Mouse (Mus musculus) cerebellum, adult (tissue): ENCODE measurements at regions not wholly inside any gene's neighbourhood (a gene's known extent, or its start where the extent isn't known, plus 50 kb on each side); places are given as distances from the start of the nearest gene placed in this dataset.
A peak's percentile ranks its signal among the peaks of the same experiment; 100 is the strongest.

ENCODE experiments used
- ATAC-seq: cut with Nextera tagmentation; 2 replicates; pipeline ENCODE4 v1.9.2; 2017; ENCODE audit warnings: mild to moderate bottlenecking, moderate library complexity, mixed read lengths; ENCODE audit not compliant: insufficient number of reproducible peaks, low FRiP score, low TSS enrichment

GRCm38 (mm10) chr8:44825183-44825757, 110.0 kb upstream of the Fat1 start:
- ATAC-seq, result no peak

GRCm38 (mm10) chr8:44826936-44827335, 108.3 kb upstream of the Fat1 start:
- ATAC-seq, result no peak

GRCm38 (mm10) chr8:44828026-44828425, 107.2 kb upstream of the Fat1 start:
- ATAC-seq, result no peak

GRCm38 (mm10) chr8:44838431-44838830, 96.8 kb upstream of the Fat1 start:
- no peak for ATAC-seq

GRCm38 (mm10) chr8:44839504-44840209, 95.6 kb upstream of the Fat1 start:
- ATAC-seq, result peak; percentile 58; the same call in 1 of the 2 replicates

- ATAC-seq, result no peak
Measured at GRCm38 (mm10) chr8:44840646-44841045, 94.6 kb upstream of the Fat1 start.

- no peak for ATAC-seq
Measured at GRCm38 (mm10) chr8:44844362-44844761, 90.9 kb upstream of the Fat1 start.

- ATAC-seq, result no peak
Measured at GRCm38 (mm10) chr8:44852223-44852622, 83.0 kb upstream of the Fat1 start.

GRCm38 (mm10) chr8:44855115-44855514, 80.1 kb upstream of the Fat1 start:
- no peak for ATAC-seq

- no peak for ATAC-seq
Measured at GRCm38 (mm10) chr8:44867202-44867601, 68.0 kb upstream of the Fat1 start.

- ATAC-seq, result no peak
Measured at GRCm38 (mm10) chr8:44867666-44868065, 67.6 kb upstream of the Fat1 start.

- ATAC-seq, result no peak
Measured at GRCm38 (mm10) chr8:44877066-44877465, 58.2 kb upstream of the Fat1 start.

- ATAC-seq, result no peak
Measured at GRCm38 (mm10) chr8:44878208-44878607, 57.0 kb upstream of the Fat1 start.

- no peak for ATAC-seq
Measured at GRCm38 (mm10) chr8:44879186-44879585, 56.1 kb upstream of the Fat1 start.

GRCm38 (mm10) chr8:44884399-44885006, 50.7 kb upstream of the Fat1 start:
- no peak for ATAC-seq
